Mouse (Mus musculus) liver, embryonic 16.5 days (tissue): ENCODE data around the gene Kalrn. TPM values are rescaled to one million over a fixed set of nuclear protein-coding genes. Genes with fewer than 3 reads are reported as not detected.

Source experiments
- ATAC-seq: fragments of 200-750 bp; cut with Nextera tagmentation; 2 replicates; pipeline ENCODE4 v1.8.0; 2017; ENCODE audit warnings: low read depth, mild to moderate bottlenecking, moderate number of reproducible peaks, moderate library complexity
- H3K27ac ChIP-seq: fragments of 300-500 bp; sonication (generic); 2 replicates; pipeline ENCODE4 v1.5.1; 2014; ENCODE audit warnings: mild to moderate bottlenecking, low read length
- H3K27me3 ChIP-seq: fragments of 300-500 bp; sonication (generic); 2 replicates; pipeline ENCODE4 v1.6.1; 2014; ENCODE audit warnings: low read depth, low read length, mixed read lengths; ENCODE audit not compliant: control insufficient read depth, insufficient read depth
- H3K36me3 ChIP-seq: fragments of 300-500 bp; sonication (generic); 2 replicates; pipeline ENCODE4 v1.6.1; 2014; ENCODE audit warnings: mild to moderate bottlenecking; ENCODE audit not compliant: control insufficient read depth, insufficient read depth
- H3K4me1 ChIP-seq: fragments of 300-500 bp; sonication (generic); 2 replicates; pipeline ENCODE4 v1.6.1; 2014; ENCODE audit warnings: low read depth, low read length, mixed read lengths; ENCODE audit not compliant: control insufficient read depth
- H3K4me2 ChIP-seq: fragments of 300-500 bp; sonication (generic); 2 replicates; pipeline ENCODE4 v1.6.1; 2014; ENCODE audit warnings: low read depth, low read length, mixed read lengths
- H3K4me3 ChIP-seq: fragments of 300-500 bp; sonication (generic); 2 replicates; pipeline ENCODE4 v1.5.1; 2014; ENCODE audit warnings: low read depth, mild to moderate bottlenecking, low read length
- H3K9ac ChIP-seq: fragments of 300-500 bp; sonication (generic); 2 replicates; pipeline ENCODE4 v1.6.1; 2014; ENCODE audit warnings: low read depth, low read length
- H3K9me3 ChIP-seq: fragments of 300-500 bp; sonication (generic); replicated peaks from 2 replicates; pipeline ENCODE4 v1.6.1; 2016; ENCODE audit warnings: low read length; ENCODE audit not compliant: control insufficient read depth
- WGBS: fragments of 180-500 bp; shearing (Covaris S2); extraction: QIAGEN DNeasy Blood & Tissue Kit; methylation state at CpG from one replicate; pipeline ENCODE4 v1.1.7; 2014; ENCODE audit not compliant: insufficient replicate concordance; 5-methylcytosine and 5-hydroxymethylcytosine counted together
- polyA plus RNA-seq: library from polyadenylated mRNA; unstranded; fragments of >200 nt; fragmentation: Nextera tagmentation; extraction: Ambion mirVana; gene quantifications from 2 replicates; pipeline ENCODE4 v1.2.1, GENCODE M21; 2015

Kalrn gene
- polyA plus RNA-seq, 1 experiment from 2014 or later: 11.2 TPM

DNA sequence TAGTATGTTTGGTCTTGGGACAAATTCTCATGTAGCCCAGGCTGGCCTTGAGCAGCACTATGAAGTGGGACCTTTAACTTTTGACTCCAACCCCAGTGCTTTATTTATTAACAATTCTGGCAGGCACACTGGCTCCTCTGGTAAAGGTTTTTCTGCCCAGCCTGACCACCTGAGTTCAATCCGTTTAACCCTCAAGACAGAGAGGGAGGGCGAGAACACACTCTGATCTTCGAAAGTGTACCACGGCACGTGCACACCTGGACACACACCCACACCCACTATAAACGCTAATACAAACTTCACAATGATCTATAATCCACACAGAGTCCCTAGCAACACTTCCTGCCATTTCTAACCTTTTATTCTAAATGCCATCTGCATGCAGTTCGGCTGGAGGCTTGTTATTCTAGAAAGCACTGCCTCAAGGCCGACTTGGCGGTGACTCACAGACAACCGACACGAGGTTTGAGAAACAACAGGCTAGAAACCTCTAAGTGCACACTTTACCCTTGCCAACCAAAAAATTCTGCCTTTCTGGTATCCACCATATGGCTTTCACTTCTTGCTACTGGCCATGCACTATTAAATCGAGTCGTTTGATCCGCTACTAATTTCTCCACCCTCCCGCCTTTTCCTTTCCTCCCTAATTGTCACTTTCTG is 607.3 kb downstream of the Kalrn start:
- Histone ChIP-seq H3K36me3 (peaks cover 16% of the 10 kb centered on the region), H3K9ac (peak overlapping the region; percentile 78), H3K4me3 (peak overlapping the region; percentile 84), H3K4me2 (peak overlapping the region; percentile 78), H3K9me3 (no peaks in the 10 kb centered on the region), H3K4me1 (peaks cover 10% of the 10 kb centered on the region), H3K27ac (peak overlapping the region; percentile 45), H3K27me3 (no peaks in the 10 kb centered on the region)
- ATAC-seq: no peak
- 3% methylated on average over 15 of the region's 15 CpGs for WGBS

DNA sequence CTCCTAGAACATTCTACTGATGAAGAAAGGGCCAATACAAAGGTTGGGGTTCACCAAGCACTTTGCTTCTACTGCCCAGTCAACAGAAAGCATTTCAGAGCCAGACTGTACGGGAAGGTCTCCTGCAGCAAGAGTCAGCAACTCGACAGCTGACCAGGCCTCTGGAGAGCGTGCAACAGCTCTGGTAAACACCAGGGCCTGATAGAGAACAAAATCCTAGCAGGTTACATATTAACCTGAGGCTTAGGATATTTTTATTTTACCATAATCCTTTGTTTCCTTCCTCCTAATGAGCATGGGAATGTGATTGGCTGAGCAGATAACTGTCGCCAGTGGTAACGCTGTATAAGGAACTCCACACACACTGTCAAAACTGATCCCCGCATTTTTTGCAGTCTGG is 609.8 kb downstream of the Kalrn start:
- peak; percentile 76 for ATAC-seq
- Histone ChIP-seq H3K4me1 (peaks cover 10% of the 10 kb centered on the region), H3K36me3 (peaks cover 27% of the 10 kb centered on the region), H3K9ac (no peak overlapping the region), H3K4me2 (no peak overlapping the region), H3K27ac (no peak overlapping the region), H3K4me3 (no peak overlapping the region), H3K9me3 (no peaks in the 10 kb centered on the region), H3K27me3 (no peaks in the 10 kb centered on the region)
- 63% methylated on average over 6 of the region's 6 CpGs for WGBS

DNA sequence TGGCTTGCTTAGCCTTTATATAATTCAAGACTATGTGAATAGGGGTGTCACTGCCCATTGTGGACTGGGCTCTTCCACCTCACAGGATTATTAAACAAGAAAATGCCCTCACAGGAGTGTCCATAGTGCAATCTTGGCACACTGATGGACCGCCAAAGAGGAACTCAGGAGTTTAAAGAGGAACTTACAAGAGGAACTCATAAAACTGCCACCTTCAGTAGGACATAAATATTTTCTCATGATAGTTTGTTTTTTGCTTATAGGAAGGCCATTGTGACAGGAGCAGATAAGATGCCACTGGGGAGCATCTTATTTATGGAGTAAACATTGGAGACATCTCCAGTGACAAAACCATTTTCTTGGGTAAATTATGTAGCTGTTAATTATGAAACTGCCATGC is 618.5 kb downstream of the Kalrn start:
- no peaks in the 10 kb centered on the region for H3K4me1 ChIP-seq
- no peaks in the 10 kb centered on the region for H3K27me3 ChIP-seq
- 49% methylated on average over 1 of the region's 1 CpGs for WGBS
- no peaks in the 10 kb centered on the region for H3K9me3 ChIP-seq
- no peak overlapping the region for H3K4me2 ChIP-seq
- peaks cover 55% of the 10 kb centered on the region for H3K36me3 ChIP-seq
- no peak for ATAC-seq
- no peak overlapping the region for H3K9ac ChIP-seq
- no peak overlapping the region for H3K27ac ChIP-seq
- no peak overlapping the region for H3K4me3 ChIP-seq

GRCm38 (mm10) chr16:33953008-33953407 is 620.3 kb downstream of the Kalrn start:
- peaks cover 42% of the 10 kb centered on the region for H3K36me3 ChIP-seq

DNA sequence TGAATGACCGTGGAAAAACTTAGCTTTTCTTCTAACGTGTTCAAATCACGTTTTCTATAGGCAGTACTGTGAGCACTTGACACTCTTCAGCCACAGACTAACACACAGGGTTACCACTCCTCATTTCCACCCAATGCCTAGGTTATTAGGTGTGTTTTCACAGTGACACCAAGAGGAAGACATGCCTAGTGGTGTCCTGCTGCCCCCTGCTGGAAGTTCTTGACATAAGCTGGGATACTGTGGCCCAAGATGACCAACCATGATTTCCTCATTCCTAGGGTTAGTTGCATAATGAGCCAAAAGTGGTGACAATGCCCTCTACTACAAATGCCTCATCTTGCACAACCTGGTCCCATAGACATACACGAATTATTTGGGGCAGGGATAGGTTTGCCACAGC is 622.5 kb downstream of the Kalrn start:
- no peak overlapping the region for H3K4me2 ChIP-seq
- peaks cover 13% of the 10 kb centered on the region for H3K4me1 ChIP-seq
- ATAC-seq: peak; percentile 69
- whole genome bisulfite sequencing: 21% methylated on average over 4 of the region's 4 CpGs
- no peaks in the 10 kb centered on the region for H3K27me3 ChIP-seq
- no peak overlapping the region for H3K4me3 ChIP-seq
- no peak overlapping the region for H3K9ac ChIP-seq
- no peak overlapping the region for H3K27ac ChIP-seq
- no peaks in the 10 kb centered on the region for H3K9me3 ChIP-seq
- H3K36me3 ChIP-seq: peaks cover 27% of the 10 kb centered on the region

More at GRCm38 (mm10) chr16:33953008-33953407, 620.3 kb downstream of the Kalrn start:
- no peaks in the 10 kb centered on the region for H3K9me3 ChIP-seq
- H3K4me3 ChIP-seq: no peak overlapping the region
- no peak for ATAC-seq
- peaks cover 3% of the 10 kb centered on the region; the same call in 1 of the 2 replicates for H3K4me1 ChIP-seq
- H3K9ac ChIP-seq: no peak overlapping the region
- 69% methylated on average over 4 of the region's 4 CpGs for WGBS
- H3K27ac ChIP-seq: no peak overlapping the region
- H3K4me2 ChIP-seq: no peak overlapping the region
- no peaks in the 10 kb centered on the region for H3K27me3 ChIP-seq

DNA sequence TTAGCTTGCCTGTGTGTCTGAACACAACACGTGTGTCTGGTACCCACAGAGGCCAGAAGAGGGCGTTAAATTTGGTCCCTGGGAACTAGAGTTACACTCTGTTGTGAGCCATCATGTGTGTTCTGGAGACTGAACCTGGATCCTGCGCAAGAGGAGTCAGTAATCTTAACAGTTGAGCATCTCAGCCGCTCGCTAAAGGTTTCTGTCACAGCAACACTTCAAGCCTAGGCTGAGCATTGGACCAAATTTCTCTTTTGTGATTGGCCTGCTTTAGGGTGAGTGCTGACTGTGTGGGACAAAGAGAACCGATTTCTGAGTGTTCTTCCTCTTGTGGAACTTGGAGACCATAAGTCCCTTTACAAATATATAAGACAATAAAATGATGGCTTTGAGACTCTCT is 622.9 kb downstream of the Kalrn start:
- Histone ChIP-seq H3K9ac (no peak overlapping the region), H3K4me2 (no peak overlapping the region), H3K27me3 (no peaks in the 10 kb centered on the region), H3K36me3 (peaks cover 22% of the 10 kb centered on the region), H3K27ac (no peak overlapping the region), H3K4me1 (peaks cover 15% of the 10 kb centered on the region), H3K4me3 (no peak overlapping the region), H3K9me3 (no peaks in the 10 kb centered on the region)
- ATAC-seq: no peak
- WGBS: 62% methylated on average over 6 of the region's 6 CpGs

DNA sequence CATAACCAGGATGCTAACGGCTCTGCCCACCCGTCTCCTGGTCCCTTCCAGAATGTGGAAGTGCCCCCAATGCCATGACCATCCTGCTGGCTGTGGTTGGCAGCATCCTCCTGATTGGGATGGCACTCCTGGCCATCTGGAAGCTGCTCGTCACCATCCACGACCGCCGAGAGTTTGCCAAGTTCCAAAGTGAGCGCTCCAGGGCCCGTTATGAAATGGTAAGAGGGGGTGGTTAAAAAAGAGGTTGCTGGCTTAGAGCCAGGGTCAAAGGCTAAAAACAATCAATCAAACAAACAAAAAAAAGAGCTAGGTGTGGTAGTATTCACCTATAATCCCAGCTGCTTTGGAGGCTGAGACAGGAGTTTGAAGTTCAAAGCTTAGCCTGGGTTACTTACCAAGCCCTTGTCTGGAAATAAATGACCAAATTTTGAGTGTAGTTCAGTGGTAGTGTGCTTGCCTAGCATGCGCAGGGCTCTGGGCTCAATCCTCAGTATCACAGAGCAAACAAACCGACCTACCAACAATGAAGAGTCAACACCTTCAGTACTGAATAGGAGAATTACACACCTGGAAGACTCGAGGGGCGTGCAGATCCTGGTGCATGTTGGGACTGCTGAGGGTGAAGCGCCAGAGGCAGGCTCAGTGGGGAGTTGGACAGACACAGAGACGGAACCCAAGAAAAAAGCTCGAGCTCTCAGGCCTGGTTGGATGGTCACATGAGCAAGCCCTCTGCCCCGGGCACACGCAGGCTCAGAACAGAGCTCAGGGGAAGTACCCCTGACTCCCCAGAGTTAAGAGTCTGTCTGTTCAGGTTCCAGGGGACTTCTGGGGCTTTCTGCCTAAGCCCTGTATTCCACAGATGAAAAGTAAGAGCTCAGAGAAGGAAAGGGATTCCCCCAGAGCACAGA is 625.4 kb downstream of the Kalrn start:
- 0 out of 2 replicates have a peak, but pooled peaks cover under 1% of the 10 kb centered on the region for H3K36me3 ChIP-seq
- no peaks in the 10 kb centered on the region for H3K27me3 ChIP-seq
- H3K9ac ChIP-seq: no peak overlapping the region
- ATAC-seq: peak; percentile 67
- no peaks in the 10 kb centered on the region for H3K9me3 ChIP-seq
- 60% methylated on average over 17 of the region's 17 CpGs for WGBS
- H3K27ac ChIP-seq: peak overlapping the region; percentile 79
- no peak overlapping the region for H3K4me2 ChIP-seq
- peaks cover 15% of the 10 kb centered on the region for H3K4me1 ChIP-seq
- no peak overlapping the region for H3K4me3 ChIP-seq

DNA sequence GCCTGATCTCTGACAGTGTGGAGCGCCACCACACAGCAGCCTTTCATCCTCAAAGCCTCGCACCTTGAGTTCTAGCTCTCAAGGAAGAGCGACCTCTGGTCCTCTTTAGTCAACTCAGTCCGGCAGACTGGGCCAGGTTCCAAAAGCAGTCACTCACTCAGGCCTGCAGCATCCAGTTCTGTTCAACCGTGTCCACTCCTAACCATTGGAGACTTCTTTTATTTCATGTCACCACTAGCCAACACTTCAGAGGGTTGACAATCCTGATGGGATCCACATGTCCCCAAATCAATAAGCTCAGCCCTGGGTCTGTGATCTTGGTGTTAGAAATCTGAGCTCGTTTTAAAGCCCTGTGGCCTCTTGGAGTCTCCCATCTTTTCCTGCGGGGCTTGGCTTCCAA is 627.3 kb downstream of the Kalrn start:
- WGBS: 60% methylated on average over 7 of the region's 7 CpGs
- Histone ChIP-seq H3K9ac (no peak overlapping the region), H3K27ac (no peak overlapping the region), H3K36me3 (no peaks in the 10 kb centered on the region), H3K4me1 (peaks cover 15% of the 10 kb centered on the region), H3K9me3 (no peaks in the 10 kb centered on the region), H3K27me3 (no peaks in the 10 kb centered on the region), H3K4me3 (no peak overlapping the region), H3K4me2 (no peak overlapping the region)
- ATAC-seq: no peak

- H3K27ac ChIP-seq: no peak overlapping the region
- ATAC-seq: no peak
- H3K4me2 ChIP-seq: no peak overlapping the region
- H3K36me3 ChIP-seq: no peaks in the 10 kb centered on the region
- WGBS: 32% methylated on average over 6 of the region's 6 CpGs
- no peaks in the 10 kb centered on the region for H3K9me3 ChIP-seq
- H3K9ac ChIP-seq: no peak overlapping the region
- no peaks in the 10 kb centered on the region for H3K27me3 ChIP-seq
- H3K4me1 ChIP-seq: peaks cover 15% of the 10 kb centered on the region
- no peak overlapping the region for H3K4me3 ChIP-seq
Observed at GRCm38 (mm10) chr16:33944772-33945171, 628.6 kb downstream of the Kalrn start.
